Mouse (Mus musculus): ENCODE measurements around the gene Cnksr3.

Gene Cnksr3

GRCm38 (mm10) chr10:7211696-7212482, at the start of gene Cnksr3:
TSS of gene Cnksr3 (minus strand) at chr10:7212237.
- in situ Hi-C loops (cut with MboI; ENCODE audit: unreplicated experiment in 2 of 2), result no loop called here

- in situ Hi-C loops (cut with MboI; ENCODE audit: unreplicated experiment in 2 of 2), result no loop called here
Observed at GRCm38 (mm10) chr10:7260166-7261108, 48.4 kb upstream of the Cnksr3 start.

DNA sequence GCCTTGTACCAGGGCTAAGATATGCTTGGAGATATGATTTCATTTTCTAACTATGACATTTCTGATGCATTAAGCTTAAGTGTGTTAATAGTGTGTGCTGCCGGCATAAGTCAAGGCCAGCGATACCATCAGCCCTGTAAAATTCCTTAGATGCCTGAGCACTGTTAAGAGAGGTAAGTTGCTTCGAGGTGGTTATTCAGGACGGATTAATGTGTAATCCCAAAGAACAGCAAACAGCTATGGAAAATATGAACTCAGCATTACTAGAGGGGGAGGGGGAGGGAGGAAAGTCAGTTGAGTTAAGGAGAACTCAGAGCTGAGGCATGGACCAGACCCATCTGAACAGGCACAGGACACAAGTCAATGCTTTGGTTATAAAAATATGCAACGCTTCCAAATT, 46.6 kb upstream of the Cnksr3 start:
- in situ Hi-C loops (cut with MboI; ENCODE audit: unreplicated experiment in 2 of 2), result no loop called here

- in situ Hi-C loops (cut with MboI; ENCODE audit: unreplicated experiment in 2 of 2), result no loop called here
Observed at GRCm38 (mm10) chr10:7250455-7250854, 38.4 kb upstream of the Cnksr3 start.

DNA sequence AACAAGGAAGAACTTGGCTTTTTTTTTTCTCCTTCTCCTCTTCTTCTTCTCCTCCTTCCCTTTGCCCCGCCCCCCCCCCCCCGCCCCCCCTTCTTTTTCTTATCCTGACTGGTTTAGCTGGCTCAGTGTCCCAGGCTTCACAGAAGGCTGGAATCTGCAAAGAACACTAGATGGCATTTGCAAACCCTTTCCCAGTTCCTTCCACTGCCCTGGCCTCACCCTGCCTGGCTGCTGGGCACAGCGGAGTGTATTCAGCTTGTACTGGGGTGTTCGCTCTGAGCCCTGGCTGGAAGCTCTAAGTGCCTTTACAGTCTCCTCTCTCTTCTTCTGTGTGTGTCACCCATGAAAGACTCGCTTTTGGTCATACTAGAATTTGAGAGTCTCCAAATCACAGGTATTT, 22.6 kb upstream of the Cnksr3 start:
- in situ Hi-C loops (cut with MboI; ENCODE audit: unreplicated experiment in 2 of 2), result no loop called here

DNA sequence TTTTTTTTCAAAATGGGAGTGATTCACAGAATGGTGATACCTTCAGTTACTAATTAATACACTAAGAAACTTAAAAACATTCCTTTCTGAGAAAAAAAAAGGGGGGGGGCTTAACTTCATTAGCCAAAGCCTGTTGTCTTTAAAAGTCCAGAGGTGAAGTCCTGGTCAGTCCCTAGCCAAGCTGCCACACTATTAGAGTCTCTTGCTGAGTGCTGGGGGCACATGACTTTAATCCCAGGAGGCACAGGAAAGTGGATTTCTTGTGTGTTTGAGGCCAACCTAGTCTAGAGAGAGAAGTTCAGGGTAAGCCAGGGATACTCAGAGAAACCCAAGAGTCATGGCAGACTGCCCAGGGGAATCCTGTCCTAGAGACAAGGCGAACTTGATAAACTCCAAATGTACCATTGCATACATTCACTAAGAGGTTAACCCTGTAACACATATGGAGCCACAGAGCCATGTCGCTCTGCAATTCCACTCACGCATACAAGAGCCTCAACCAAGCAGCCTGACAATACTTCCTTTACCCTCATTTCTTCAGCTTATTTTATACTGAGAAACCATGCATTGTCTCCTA, 5.6 kb upstream of the Cnksr3 start:
- in situ Hi-C loops (cut with MboI; ENCODE audit: unreplicated experiment in 2 of 2), result no loop called here

- in situ Hi-C loops (cut with MboI; ENCODE audit: unreplicated experiment in 2 of 2), result no loop called here
Observed at GRCm38 (mm10) chr10:7214718-7215117, 2.7 kb upstream of the Cnksr3 start.

DNA sequence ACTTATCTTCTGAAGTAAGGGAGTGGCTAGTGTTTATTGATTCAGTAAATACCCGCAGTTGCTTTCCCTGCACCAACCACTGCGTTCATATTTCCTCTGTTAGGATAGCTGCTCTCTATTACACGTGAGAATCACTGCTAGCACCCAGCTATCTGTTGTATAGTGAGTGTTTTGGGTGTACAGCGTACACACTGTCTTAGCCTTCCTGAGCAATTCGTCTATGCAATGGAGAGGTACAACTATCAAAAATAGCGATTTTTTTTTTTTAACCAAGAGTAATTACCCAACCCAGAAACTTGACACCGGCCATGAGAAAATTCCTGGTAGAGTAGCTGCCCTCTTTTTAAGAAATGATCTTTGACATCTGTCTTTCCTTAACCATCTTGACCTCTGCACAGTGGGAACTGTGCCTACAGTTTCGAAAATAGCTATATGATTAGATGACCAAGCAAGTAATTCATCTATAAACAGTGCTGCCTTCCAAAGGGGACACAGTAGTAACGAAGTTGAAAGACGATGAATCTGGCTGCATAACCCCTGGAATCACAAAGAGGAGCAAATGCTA, 1.1 kb upstream of the Cnksr3 start:
- in situ Hi-C loops (cut with MboI; ENCODE audit: unreplicated experiment in 2 of 2), result no loop called here

DNA sequence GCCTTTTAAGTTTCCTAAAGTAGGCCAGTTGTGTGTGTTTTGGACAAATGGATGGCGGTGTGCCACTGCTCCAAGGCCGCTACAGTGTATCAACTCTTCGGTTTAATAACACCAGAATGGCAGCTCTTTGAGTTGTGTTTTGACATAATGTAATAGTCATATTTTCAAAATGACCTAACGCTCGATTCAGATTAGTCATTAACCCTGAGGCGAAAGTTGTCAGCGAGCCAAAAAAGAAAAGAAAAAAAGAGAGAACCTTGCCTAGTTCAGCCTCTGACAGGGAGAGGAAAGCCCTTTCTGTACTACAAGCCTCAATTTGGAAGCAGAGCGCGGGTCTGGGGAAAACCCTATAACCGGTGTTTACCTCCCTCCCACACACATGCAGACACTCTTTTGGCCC, 500 bp upstream of the Cnksr3 start:
- in situ Hi-C loops (cut with MboI; ENCODE audit: unreplicated experiment in 2 of 2), result no loop called here

DNA sequence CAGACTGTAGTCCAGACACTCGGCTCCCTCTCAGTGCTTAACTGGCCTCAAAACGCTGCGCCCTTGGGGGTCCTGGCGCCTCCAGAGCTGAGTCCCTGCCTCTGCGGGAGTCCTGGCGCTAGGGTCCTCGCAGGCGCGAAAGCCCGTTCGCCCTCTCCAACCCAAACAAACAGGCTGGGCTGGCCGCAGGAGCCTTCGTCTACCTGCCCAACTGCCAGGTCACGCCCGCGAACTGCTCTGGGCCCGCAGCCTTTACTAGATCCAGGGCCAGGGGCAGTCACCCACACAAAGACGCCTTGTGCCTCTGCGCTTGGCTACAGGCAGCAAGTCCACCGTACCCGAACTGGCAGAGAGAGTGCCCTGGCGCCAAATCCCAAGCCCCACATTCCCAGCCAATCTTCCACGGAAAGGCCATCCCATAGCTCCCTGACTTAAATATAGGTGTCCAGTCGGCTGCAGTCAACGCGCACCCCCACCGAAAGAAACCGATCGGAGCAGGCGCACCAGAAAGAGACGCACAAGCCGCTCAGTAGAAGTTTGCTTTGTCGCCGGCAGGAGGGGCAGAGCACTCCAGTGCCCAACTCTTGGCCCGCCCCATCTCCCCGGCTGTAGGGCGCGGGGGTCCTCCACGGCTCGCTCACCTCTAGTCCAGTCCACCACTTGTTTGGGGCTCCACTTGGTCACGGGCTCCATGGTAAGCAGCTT, 894 bp downstream of the Cnksr3 start:
- in situ Hi-C loops (cut with MboI; ENCODE audit: unreplicated experiment in 2 of 2), result no loop called here

GRCm38 (mm10) chr10:7209691-7210455, 2.2 kb downstream of the Cnksr3 start:
- in situ Hi-C loops (cut with MboI; ENCODE audit: unreplicated experiment in 2 of 2), result no loop called here

- in situ Hi-C loops (cut with MboI; ENCODE audit: unreplicated experiment in 2 of 2), result no loop called here
Observed at GRCm38 (mm10) chr10:7208859-7209441, 3.1 kb downstream of the Cnksr3 start.

- in situ Hi-C loops (cut with MboI; ENCODE audit: unreplicated experiment in 2 of 2), result no loop called here
Observed at GRCm38 (mm10) chr10:7207301-7207700, 4.7 kb downstream of the Cnksr3 start.

DNA sequence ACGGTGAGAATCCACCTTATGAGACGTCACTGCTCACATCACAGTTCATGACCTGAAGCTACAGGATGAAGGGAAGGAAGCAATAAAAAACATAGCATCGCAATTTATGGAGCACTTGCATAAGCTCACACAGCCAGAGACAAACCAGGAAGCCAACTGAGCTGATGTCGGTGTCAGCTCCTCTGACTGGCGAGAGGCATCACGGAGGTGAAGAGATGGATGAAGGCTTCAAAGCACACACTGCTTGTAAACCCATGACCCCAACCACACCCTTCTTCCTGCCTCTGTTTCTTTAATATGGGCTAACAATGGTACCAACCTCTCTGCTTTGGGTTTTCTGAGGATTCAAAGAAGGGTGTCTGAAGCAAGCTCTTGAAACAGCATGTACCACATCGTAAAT, 5.5 kb downstream of the Cnksr3 start:
- in situ Hi-C loops (cut with MboI; ENCODE audit: unreplicated experiment in 2 of 2), result no loop called here

DNA sequence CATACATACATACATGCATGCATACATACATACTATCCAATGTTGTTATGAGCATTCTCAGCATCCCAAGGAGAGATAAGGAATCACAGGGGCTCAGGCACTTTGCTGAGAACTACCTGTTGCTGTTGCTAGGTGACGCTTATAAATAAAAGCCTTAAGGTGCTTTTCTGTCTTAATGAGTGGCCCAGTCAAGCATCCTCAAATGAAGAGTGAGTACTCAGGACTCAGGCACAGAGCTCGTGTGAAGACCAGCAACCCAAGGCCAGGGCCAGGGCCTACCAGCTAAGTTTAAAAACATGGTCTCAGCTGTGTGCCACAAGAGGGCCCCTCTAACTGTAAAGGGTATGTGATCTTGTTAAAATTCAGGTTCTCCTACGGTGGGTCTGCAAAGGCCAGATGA, 6.5 kb downstream of the Cnksr3 start:
- in situ Hi-C loops (cut with MboI; ENCODE audit: unreplicated experiment in 2 of 2), result no loop called here

GRCm38 (mm10) chr10:7204953-7205352, 7.1 kb downstream of the Cnksr3 start:
- in situ Hi-C loops (cut with MboI; ENCODE audit: unreplicated experiment in 2 of 2), result no loop called here

GRCm38 (mm10) chr10:7202576-7202975, 9.5 kb downstream of the Cnksr3 start:
- in situ Hi-C loops (cut with MboI; ENCODE audit: unreplicated experiment in 2 of 2), result no loop called here

DNA sequence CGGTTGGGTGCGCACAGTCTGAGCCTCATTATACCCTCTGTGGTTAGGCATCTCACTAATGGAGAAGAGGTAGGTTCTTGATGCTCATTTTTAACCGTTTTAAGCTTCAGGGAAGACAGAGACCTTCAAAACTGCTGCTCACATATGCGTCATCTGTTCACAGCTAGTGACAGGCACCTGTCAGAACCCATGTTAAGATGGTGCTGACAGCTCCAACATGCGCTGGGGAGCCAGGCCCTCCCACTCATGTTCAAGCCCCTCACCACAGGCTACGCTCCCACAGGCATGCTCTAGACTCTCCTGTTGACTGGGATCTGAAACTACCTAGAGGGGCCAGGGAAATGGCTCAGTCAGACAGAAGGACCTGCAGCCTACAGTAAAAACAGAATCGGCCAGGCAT, 11.4 kb downstream of the Cnksr3 start:
- in situ Hi-C loops (cut with MboI; ENCODE audit: unreplicated experiment in 2 of 2), result no loop called here

- in situ Hi-C loops (cut with MboI; ENCODE audit: unreplicated experiment in 2 of 2), result no loop called here
Observed at GRCm38 (mm10) chr10:7198201-7198600, 13.8 kb downstream of the Cnksr3 start.
